Mouse (Mus musculus) neutrophil, adult 83 days (primary cell): Measurements from ENCODE around the gene Olfr99. TPM values are rescaled to one million over a fixed set of nuclear protein-coding genes. Genes with fewer than 3 reads are reported as not detected.

Experiments used
- total RNA-seq, 2 experiments: library from RNA; stranded (reverse); gene quantifications; one replicate each; pipeline ENCODE4 v1.2.4; 2023

The Olfr99 gene
- total RNA-seq: not detected

GRCm38 (mm10) chr17:37283360-37283759 lies at the start of gene Olfr99:
Gene Olfr99 (minus strand): TSS chr17:37283460.

GRCm38 (mm10) chr17:37316954-37317353 lies 33.7 kb upstream of the Olfr99 start, which contains the start of gene Olfr102:
Gene Olfr102 (minus strand): TSS chr17:37317054.

GRCm38 (mm10) chr17:37304213-37304612 lies 21.0 kb upstream of the Olfr99 start, which contains the start of gene Olfr101:
Gene Olfr101 (minus strand): TSS chr17:37304313.

GRCm38 (mm10) chr17:37270058-37270701 lies 13.1 kb downstream of the Olfr99 start, which contains the start of gene H2-M3:
Gene H2-M3 (plus strand): TSS chr17:37270220.

GRCm38 (mm10) chr17:37263626-37264025 lies 19.6 kb downstream of the Olfr99 start, which contains the start of gene Olfr98:
Gene Olfr98 (minus strand): TSS chr17:37263749.

GRCm38 (mm10) chr17:37237230-37237629 lies 46.0 kb downstream of the Olfr99 start, which contains the start of gene Olfr97:
Gene Olfr97 (minus strand): TSS chr17:37237330.

Other genes starting within 250 kb of the Olfr99 start
- 10 to 100 TPM; 87.9 to 96.0 TPM for gene Gabbr1, start 237.5 kb downstream of the Olfr99 start, total RNA-seq
- under 1 TPM in 1 of 2 experiments, not detected in 1; 0.24 TPM for gene Olfr90, start 195.0 kb downstream of the Olfr99 start, total RNA-seq
- not detected for gene Olfr91, start 185.2 kb downstream of the Olfr99 start, total RNA-seq
- gene Olfr92, start 163.4 kb downstream of the Olfr99 start, total RNA-seq: not detected
- gene Olfr93, start 122.0 kb downstream of the Olfr99 start, total RNA-seq: not detected
- not detected for gene Ubd, start 89.6 kb downstream of the Olfr99 start, total RNA-seq
- not detected for gene Olfr94, start 82.5 kb downstream of the Olfr99 start, total RNA-seq
- not detected for gene Olfr95, start 70.3 kb downstream of the Olfr99 start, total RNA-seq
- not detected for gene Olfr96, start 63.3 kb downstream of the Olfr99 start, total RNA-seq
- not detected for gene Olfr97, start 46.1 kb downstream of the Olfr99 start, total RNA-seq
- not detected for gene Olfr98, start 19.7 kb downstream of the Olfr99 start, total RNA-seq
- 1 to 10 TPM; 4.0 to 5.0 TPM for gene H2-M3, start 13.2 kb downstream of the Olfr99 start, total RNA-seq
- not detected for gene Olfr101, start 20.9 kb upstream of the Olfr99 start, total RNA-seq
- gene Olfr102, start 33.6 kb upstream of the Olfr99 start, total RNA-seq: not detected
- gene Olfr103, start 56.2 kb upstream of the Olfr99 start, total RNA-seq: not detected
- not detected for gene Olfr104-ps, start 76.1 kb upstream of the Olfr99 start, total RNA-seq
- not detected for gene Olfr105-ps, start 95.6 kb upstream of the Olfr99 start, total RNA-seq
- gene Olfr106-ps, start 106.9 kb upstream of the Olfr99 start, total RNA-seq: not detected
- gene Olfr107, start 115.8 kb upstream of the Olfr99 start, total RNA-seq: not detected
- gene Olfr108, start 162.0 kb upstream of the Olfr99 start, total RNA-seq: not detected
- not detected for gene Olfr109, start 175.5 kb upstream of the Olfr99 start, total RNA-seq
- gene H2-M2, start 200.1 kb upstream of the Olfr99 start, total RNA-seq: not detected
- gene Olfr110, start 209.0 kb upstream of the Olfr99 start, total RNA-seq: not detected
- not detected for gene Olfr111, start 224.6 kb upstream of the Olfr99 start, total RNA-seq